In the genomic region with DNA sequence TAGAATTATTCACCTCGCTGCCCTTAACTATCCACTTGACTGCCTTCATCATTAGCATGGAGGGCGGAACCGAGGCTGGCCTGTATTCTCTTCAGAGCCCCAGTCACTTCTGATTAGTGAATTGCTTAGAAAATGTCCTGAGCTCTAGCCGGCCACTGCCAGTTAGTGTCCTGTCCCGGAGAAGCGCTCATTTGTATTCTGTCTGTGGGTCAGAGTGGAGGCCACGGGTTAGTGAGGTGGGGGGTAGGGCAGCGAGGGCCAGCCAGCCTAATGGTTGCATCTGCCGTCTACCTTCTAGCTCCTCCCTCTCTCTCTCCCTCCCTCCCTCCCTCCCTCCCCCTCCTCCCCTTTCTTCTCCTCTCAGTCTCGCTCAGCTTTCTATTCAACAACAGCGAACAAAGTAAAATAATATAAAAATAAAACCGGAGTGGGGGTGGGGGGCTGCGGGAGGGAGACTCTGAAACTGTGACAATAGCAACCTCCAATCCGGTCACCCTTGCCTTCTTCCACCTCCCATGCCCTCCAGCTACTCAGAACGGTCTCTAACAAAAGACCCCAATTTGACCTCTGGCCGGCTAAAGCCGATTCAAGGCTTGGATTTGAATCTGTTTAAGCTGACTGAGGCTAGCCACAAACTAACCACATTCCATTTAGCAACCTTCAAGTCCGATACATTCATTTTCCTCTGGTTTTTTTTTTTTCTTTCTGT, we compare ENCODE assay signal across 9 mouse cellular contexts.
DNase-seq lines count a peak whose midpoint lies in the region; ATAC-seq lines count a peak whose summit lies in the region.
"Had no signal": no experiment of that assay in that cellular context is flagged by ENCODE, and none has a peak within 500 bp of the region (broad histone marks: within the 10 kb centered on the region; RNA-seq: fewer than 3 reads in every experiment).

No protein-coding gene starts in this region.

- no peaks in the 10 kb centered on the region for H3K36me3 ChIP-seq in hindbrain, embryonic 11.5 days (ENCODE audit: control insufficient read depth, insufficient read depth, low read length)
- H3K36me3 ChIP-seq in midbrain, embryonic 11.5 days (ENCODE audit: control insufficient read depth, insufficient read depth, low read length), result no peaks in the 10 kb centered on the region

- ATAC-seq in hindbrain, embryonic 11.5 days (ENCODE audit: low FRiP score), result peak; percentile 95
- peak; percentile 98 for ATAC-seq in midbrain, embryonic 11.5 days (ENCODE audit: low FRiP score)

- H3K4me2 ChIP-seq in hindbrain, embryonic 11.5 days (replicated peaks; ENCODE audit: low read depth, low read length), result peak overlapping the region; percentile 34
- peak overlapping the region; percentile 48 for H3K4me2 ChIP-seq in midbrain, embryonic 11.5 days

- H3K4me3 ChIP-seq in hindbrain, embryonic 11.5 days (ENCODE audit: low read depth, low read length), result peak overlapping the region; percentile 19; the same call in 1 of the 2 replicates
- peak overlapping the region; percentile 21 for H3K4me3 ChIP-seq in midbrain, embryonic 11.5 days (ENCODE audit: low read depth, low read length)
- H3K4me3 ChIP-seq: myocyte had no signal

- no peaks in the 10 kb centered on the region for H3K27me3 ChIP-seq in hindbrain, embryonic 11.5 days (ENCODE audit: control insufficient read depth, insufficient read depth, low read length)
- H3K27me3 ChIP-seq in midbrain, embryonic 11.5 days (ENCODE audit: control insufficient read depth, insufficient read depth, low read length), result no peaks in the 10 kb centered on the region

- H3K9ac ChIP-seq in hindbrain, embryonic 11.5 days (ENCODE audit: low read depth, low read length), result no peak overlapping the region
- peak overlapping the region; percentile 56 for H3K9ac ChIP-seq in midbrain, embryonic 11.5 days (ENCODE audit: low read length)

- DNase-seq in A20 (ENCODE audit: low read depth, low spot score) (peak; percentile 51), WW6 (ENCODE audit: low read depth, low spot score) (peak; percentile 52)
- peak; percentile 87 for DNase-seq in embryo, embryonic 11 days
- peak; percentile 81 for DNase-seq in hindbrain, embryonic 11.5 days (ENCODE audit: low spot score)
- DNase-seq in layer of hippocampus, postnatal 10 days (ENCODE audit: low spot score in 2 of 2), result peak; percentile 41 to 49
- peak; percentile 97 for DNase-seq in midbrain, embryonic 11.5 days (ENCODE audit: low spot score, missing footprints)
- peak; percentile 15 for DNase-seq in testis, postnatal 14 days (ENCODE audit: low spot score)
- DNase-seq in thymus, postnatal 14 days, result no peak

- H3K27ac ChIP-seq in hindbrain, embryonic 11.5 days (ENCODE audit: low read depth, low read length), result peak overlapping the region; percentile 84
- peak overlapping the region; percentile 94 for H3K27ac ChIP-seq in midbrain, embryonic 11.5 days (ENCODE audit: low read depth, low read length)

- 1% methylated on average over 18 of the region's 18 CpGs for WGBS in hindbrain, embryonic 11.5 days
- WGBS in midbrain, embryonic 11.5 days, result 2% methylated on average over 18 of the region's 18 CpGs

- no peaks in the 10 kb centered on the region for H3K9me3 ChIP-seq in hindbrain, embryonic 11.5 days (ENCODE audit: control insufficient read depth, low read length)
- no peaks in the 10 kb centered on the region; the same call in 1 of the 2 replicates for H3K9me3 ChIP-seq in midbrain, embryonic 11.5 days (ENCODE audit: control insufficient read depth, low read length)

- H3K4me1 ChIP-seq in hindbrain, embryonic 11.5 days (replicated peaks; ENCODE audit: control insufficient read depth, insufficient read depth, low read length), result no peaks in the 10 kb centered on the region; the same call in 1 of the 2 replicates
- peaks cover 30% of the 10 kb centered on the region for H3K4me1 ChIP-seq in midbrain, embryonic 11.5 days (ENCODE audit: control insufficient read depth, insufficient read depth, low read length)
